Mouse (Mus musculus): Measurements from ENCODE around the gene Trub2. TPM values are rescaled to one million over a fixed set of nuclear protein-coding genes. Genes with fewer than 3 reads are reported as not detected.

Gene Trub2
- total and polyA plus RNA-seq, 3 experiments: 32.6 to 41.4 (median 39.0) TPM

DNA sequence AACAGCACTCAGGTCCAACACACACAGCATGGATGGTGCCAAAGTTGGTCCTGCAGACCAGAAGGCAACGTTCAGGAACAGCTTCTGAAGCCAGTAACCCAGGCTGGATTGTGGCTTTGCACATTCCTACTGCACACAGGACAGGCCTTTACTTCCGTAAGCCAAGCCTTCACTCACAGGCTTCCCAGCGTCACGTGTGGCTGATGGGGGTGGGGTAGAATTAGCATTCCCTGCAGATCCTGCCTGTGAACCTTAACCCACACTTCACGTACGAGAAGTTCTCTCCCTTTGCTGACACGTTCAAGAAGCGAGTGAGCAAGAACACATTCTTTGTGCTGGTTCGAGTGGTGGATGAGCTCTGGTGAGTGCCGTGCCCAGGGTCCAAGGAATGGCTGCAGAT, 55.7 kb downstream of the Trub2 start:
- DNase-seq (ENCODE audit: extremely low read depth): no peak
- Histone ChIP-seq H3K4me2 (ENCODE audit: insufficient read depth, low read depth, poor library complexity, severe bottlenecking) (no peak overlapping the region), H3K36me3 (replicated peaks in 1 of 2; ENCODE audit: control insufficient read depth in 1 of 2, insufficient read depth in 1 of 2, low read length in 1 of 2) (peaks cover 94 to 98% of the 10 kb centered on the region in 2 experiments), H3K4me3 (replicated peaks in 1 of 3; ENCODE audit: low read depth in 2 of 3, low read length in 2 of 3, poor library complexity in 1 of 3) (no peak overlapping the region), H3K79me2 (replicated peaks; ENCODE audit: control insufficient read depth, extremely low read depth, insufficient read depth, poor library complexity, severe bottlenecking) (no peaks in the 10 kb centered on the region), H3K27me3 (replicated peaks) (no peaks in the 10 kb centered on the region), H3K9ac (ENCODE audit: insufficient read depth, low read depth) (no peak overlapping the region), H3K9me3 (replicated peaks; ENCODE audit: low read length) (no peaks in the 10 kb centered on the region), H3K4me1 (ENCODE audit: control insufficient read depth in 1 of 2, insufficient read depth in 2 of 2) (peaks cover 3 to 32% of the 10 kb centered on the region in 2 experiments; a peak in 3 of 4 replicates), H3K27ac (ENCODE audit: insufficient read depth, low read depth) (no peak overlapping the region)
- dilution Hi-C loops (cut with MboI; ENCODE audit: extremely low pct_ligation_motif_present, extremely low pct_unique_long_range_greater_than_20kb, low sequenced_read_pairs) (no loop called here), in situ Hi-C loops (cut with MboI; ENCODE audit: low pct_ligation_motif_present, low pct_unique_long_range_greater_than_20kb, low sequenced_read_pairs) (no loop called here)
- no peak for TF ChIP-seq MEF2A (IDR thresholded peaks at IDR 0.05; ENCODE audit: borderline replicate concordance, low read depth, low read length)
- TF ChIP-seq MXI1 (IDR thresholded peaks at IDR 0.05; ENCODE audit: low read depth, low read length): no peak
- TF ChIP-seq ZKSCAN1 (IDR thresholded peaks at IDR 0.05; ENCODE audit: borderline replicate concordance, low read depth, low read length): no peak
- no peak for TF ChIP-seq JUN (IDR thresholded peaks at IDR 0.05; ENCODE audit: insufficient read depth, low read depth, low read length)
- no peak for TF ChIP-seq JUND (conservative IDR thresholded peaks at IDR 0.05; ENCODE audit: low read depth, low read length)
- TF ChIP-seq PAX5 (IDR thresholded peaks at IDR 0.05; ENCODE audit: low read length): no peak
- TF ChIP-seq USF2 (conservative IDR thresholded peaks at IDR 0.05; ENCODE audit: low read depth, low read length): no peak

DNA sequence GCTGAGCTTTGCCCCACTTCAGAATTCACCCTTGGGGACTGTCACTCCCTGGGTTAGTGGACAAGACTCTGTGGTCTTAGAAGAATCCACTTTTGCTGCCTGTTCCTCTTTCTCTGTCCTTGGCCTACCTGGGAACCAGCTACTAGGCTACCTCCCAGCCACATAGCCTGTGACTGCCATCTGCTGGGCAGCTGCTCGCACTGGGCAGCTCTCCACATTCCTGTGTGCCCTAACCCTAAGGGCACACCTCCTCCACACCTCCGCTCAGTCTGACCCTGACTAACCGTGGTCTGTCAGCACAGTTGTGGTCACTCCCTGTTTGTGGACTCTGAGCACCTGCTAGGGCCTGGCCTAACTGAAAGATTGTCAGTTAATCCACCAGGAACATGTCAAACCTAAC, 56.8 kb downstream of the Trub2 start:
- H3K36me3 ChIP-seq (replicated peaks in 1 of 2; ENCODE audit: control insufficient read depth in 1 of 2, insufficient read depth in 1 of 2, low read length in 1 of 2): peaks cover 92 to 98% of the 10 kb centered on the region in 2 experiments
- H3K27me3 ChIP-seq (replicated peaks): no peaks in the 10 kb centered on the region
- H3K79me2 ChIP-seq (replicated peaks; ENCODE audit: control insufficient read depth, extremely low read depth, insufficient read depth, poor library complexity, severe bottlenecking): no peaks in the 10 kb centered on the region
- H3K4me2 ChIP-seq (ENCODE audit: insufficient read depth, low read depth, poor library complexity, severe bottlenecking): no peak overlapping the region
- no peak overlapping the region for H3K27ac ChIP-seq (ENCODE audit: insufficient read depth, low read depth)
- H3K4me1 ChIP-seq (ENCODE audit: control insufficient read depth in 1 of 2, insufficient read depth in 2 of 2): peaks cover 3 to 26% of the 10 kb centered on the region in 2 experiments; a peak in 3 of 4 replicates
- in situ Hi-C loops (cut with MboI; ENCODE audit: low pct_ligation_motif_present, low pct_unique_long_range_greater_than_20kb, low sequenced_read_pairs) (no loop called here), dilution Hi-C loops (cut with MboI; ENCODE audit: extremely low pct_ligation_motif_present, extremely low pct_unique_long_range_greater_than_20kb, low sequenced_read_pairs) (no loop called here)
- H3K4me3 ChIP-seq (replicated peaks in 1 of 3; ENCODE audit: low read depth in 2 of 3, low read length in 2 of 3, poor library complexity in 1 of 3): no peak overlapping the region
- H3K9me3 ChIP-seq (replicated peaks; ENCODE audit: low read length): no peaks in the 10 kb centered on the region
- no peak for TF ChIP-seq ETS1 (conservative IDR thresholded peaks at IDR 0.05; ENCODE audit: low read depth, low read length)
- peak; percentile 64 for TF ChIP-seq RAD21 (IDR thresholded peaks at IDR 0.05; ENCODE audit: low read depth, low read length)
- TF ChIP-seq IRF4 (IDR thresholded peaks at IDR 0.05; ENCODE audit: low read depth, low read length): 0 out of 2 replicates have a peak, but pooled peaks have one; percentile 13
- TF ChIP-seq SMC3 (IDR thresholded peaks at IDR 0.05; ENCODE audit: low read depth, low read length): peak; percentile 52
- TF ChIP-seq CTCF (conservative IDR thresholded peaks at IDR 0.05 in 1 of 2, IDR thresholded peaks at IDR 0.05 in 1 of 2; ENCODE audit: low read depth in 2 of 2, low read length in 2 of 2): peak in 1 of 2 experiments; percentile 67; a peak in 2 of 4 replicates
- TF ChIP-seq ZC3H11A (IDR thresholded peaks at IDR 0.05; ENCODE audit: low read depth, low read length): peak; percentile 3; the same call in 1 of the 2 replicates
- no peak for TF ChIP-seq KAT2A (IDR thresholded peaks at IDR 0.05; ENCODE audit: insufficient replicate concordance, low read length)
- peak; percentile 35 for DNase-seq (ENCODE audit: extremely low read depth)
- no peak overlapping the region for H3K9ac ChIP-seq (ENCODE audit: insufficient read depth, low read depth)
